Mouse (Mus musculus): ENCODE measurements at regions not wholly inside any gene's neighbourhood (a gene's known extent, or its start where the extent isn't known, plus 50 kb on each side); places are given as distances from the start of the nearest gene placed in this dataset.

- intact Hi-C loops (cut with DNase I) = no loop called here
- no peak for DNase-seq
These were observed 67.9 kb upstream of the Ctso start for GRCm38 (mm10) chr3:81864487-81864886.
